Mouse (Mus musculus): ENCODE measurements around the gene Bptf. TPM values are rescaled to one million over a fixed set of nuclear protein-coding genes. Genes with fewer than 3 reads are reported as not detected.
"Not testable (repeated sequence)": the region's sequence is repeated elsewhere in the genome, so short reads cannot be mapped to it uniquely, and the experiment has no call there.

Bptf gene
- polyA plus RNA-seq (2012; rRNA removed) = 16.7 and 22.4 TPM in 2 replicates

DNA sequence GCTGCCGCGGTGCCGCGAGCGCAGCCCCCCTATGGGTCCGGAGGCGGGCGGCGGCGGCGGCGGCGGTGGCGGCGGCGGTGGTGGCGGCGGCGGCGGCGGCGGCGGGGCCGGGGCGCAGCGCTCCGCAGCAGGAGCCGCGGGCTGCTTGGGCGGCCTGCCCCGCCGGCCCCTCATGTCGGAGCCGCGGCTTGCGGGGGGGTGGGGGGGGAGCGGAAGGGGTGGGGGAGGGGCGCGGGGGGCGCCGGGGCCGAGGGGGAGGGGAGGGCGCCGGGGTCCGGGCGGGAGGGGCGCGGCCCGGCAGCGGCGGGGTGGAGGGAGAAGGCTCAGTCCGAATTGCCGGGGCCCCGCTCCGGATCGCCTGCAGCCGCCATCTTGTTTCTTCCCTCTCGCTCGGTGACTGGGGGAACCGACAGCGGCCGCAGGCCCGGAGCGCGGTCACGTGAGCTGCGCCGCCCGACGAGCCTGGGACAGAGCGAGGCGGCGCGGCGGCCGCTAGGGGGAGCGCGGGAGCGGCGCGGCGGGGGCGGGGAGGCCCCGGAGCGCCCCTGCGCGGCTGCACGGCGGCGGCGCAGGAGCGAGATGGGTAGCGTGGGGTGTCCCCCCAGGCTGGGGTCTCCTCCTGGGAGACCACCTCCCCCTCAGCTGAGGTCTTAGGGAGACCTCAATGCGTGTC is at the start of gene Bptf:
Bptf (minus strand) TSS at position 379 of the 673 bp plus-strand sequence.
- no peak for DNase-seq (ENCODE audit: low read depth)

- DNase-seq (ENCODE audit: low read depth) = no peak
Measured at GRCm38 (mm10) chr11:107161215-107161614, 29.3 kb upstream of the Bptf start.

GRCm38 (mm10) chr11:107159034-107159433 is 27.1 kb upstream of the Bptf start:
- no peak for DNase-seq (ENCODE audit: low read depth)

DNA sequence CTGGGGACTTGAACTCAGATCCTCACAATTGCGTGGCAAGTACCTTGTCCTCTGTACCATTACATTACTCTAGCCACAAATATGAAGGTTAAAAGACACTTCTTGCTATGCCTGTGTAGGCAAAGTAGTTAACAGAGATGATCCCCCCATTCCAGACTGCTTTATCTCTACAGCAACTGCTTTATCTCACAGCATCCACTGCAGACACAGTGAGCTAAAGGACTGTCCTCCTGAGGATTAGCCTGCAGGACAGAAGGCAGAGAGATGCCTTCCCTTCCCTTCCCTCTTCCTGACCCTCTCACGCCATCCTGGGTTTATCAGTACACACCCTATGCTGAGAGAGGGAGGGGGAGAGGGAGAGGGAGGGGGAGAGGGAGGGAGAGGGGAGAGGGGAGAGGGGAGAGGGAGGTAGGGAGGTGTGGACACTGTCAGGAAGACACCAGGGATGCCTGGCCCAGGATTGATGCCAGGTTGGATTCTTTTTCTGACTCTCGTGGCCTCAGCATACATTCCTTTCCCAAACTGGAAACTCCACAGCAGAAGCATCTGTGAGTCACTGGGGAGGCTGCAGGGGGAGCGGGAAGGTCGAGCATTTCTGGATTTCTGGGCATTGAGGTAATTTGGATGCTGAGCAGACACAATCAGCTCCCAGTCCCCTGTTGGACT is 25.2 kb upstream of the Bptf start:
- DNase-seq (ENCODE audit: low read depth) = no peak

DNA sequence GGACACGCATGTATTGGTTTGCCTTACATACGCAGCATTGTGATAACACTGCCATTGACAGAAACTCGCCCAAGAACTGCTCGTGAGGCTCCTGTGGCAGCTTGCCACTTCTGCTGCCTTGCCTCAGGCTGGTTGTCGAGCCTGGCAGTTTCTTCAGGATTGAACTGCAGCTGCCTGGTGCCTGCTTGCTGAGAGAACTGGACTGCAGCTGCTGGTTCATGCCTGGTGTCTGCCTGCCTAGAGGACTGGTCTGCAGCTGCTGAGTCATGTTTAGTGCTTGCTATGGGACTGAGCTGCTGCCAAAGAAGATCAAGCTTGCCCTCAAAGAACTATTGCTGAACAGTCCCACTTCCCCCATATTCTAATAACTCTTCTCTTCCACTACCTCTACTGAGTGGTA is 23.4 kb upstream of the Bptf start:
- no peak for DNase-seq (ENCODE audit: low read depth)

DNA sequence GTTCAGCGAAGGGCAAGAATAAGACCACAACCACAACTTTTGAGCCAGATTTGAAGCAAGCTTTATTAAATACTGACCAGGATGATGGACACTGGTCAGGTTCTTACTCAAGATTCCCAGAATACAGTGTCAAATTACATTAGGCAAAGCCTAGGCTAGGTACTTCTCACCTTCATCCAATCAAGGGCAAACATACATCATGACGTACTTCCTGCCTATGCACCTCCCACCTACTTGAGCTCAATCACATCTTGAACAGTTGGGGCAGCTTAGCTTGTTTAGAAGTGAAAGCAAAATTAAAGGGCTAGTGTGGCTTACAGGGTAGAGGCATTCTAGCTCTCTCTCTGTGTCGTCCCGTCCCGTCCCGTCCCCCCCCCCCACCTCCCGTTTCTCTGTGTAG is 22.5 kb upstream of the Bptf start:
- no peak for DNase-seq (ENCODE audit: low read depth)

DNA sequence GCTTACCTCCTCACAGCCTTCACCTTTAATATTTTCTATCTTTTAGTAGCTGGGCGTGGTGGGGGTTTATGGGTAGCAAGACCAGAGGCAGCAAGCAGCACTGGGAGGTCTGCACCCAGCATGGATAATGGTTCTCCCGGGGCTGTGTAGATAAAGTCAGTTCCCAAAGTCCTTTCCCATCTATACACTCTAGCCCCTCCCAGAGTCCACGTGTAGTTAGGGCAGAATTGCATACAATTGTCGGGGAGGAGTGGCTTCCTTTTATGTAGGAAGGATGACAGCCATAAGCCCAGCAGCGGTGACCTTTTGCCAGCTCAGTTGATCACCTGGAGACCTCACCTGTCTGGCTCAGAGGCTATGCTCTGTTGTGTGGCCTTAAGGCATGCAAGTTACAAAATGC is 21.7 kb upstream of the Bptf start:
- no peak for DNase-seq (ENCODE audit: low read depth)

- DNase-seq (ENCODE audit: low read depth) = no peak
Measured at GRCm38 (mm10) chr11:107151809-107152208, 19.9 kb upstream of the Bptf start.

DNA sequence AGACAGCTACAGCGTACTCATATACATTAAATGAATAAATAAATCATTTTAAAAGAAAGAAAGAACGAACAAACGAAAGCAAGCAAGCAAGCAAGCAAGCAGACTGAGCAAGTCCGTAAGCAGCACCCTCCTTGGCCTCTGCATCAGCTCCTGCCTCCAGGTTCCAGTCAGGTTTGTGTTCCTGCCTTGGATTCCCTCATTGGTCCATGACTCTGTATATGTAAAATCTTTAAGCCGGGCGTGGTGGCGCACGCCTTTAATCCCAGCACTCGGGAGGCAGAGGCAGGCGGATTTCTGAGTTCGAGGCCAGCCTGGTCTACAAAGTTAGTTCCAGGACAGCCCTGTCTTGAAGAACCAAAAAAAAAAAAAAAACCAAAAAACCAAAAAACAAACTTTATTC is 12.0 kb upstream of the Bptf start:
- not testable (repeated sequence) for DNase-seq (ENCODE audit: low read depth)

GRCm38 (mm10) chr11:107142382-107142781 is 10.5 kb upstream of the Bptf start:
- no peak for DNase-seq (ENCODE audit: low read depth)

GRCm38 (mm10) chr11:107140756-107141155 is 8.8 kb upstream of the Bptf start:
- DNase-seq (ENCODE audit: low read depth) = no peak

DNA sequence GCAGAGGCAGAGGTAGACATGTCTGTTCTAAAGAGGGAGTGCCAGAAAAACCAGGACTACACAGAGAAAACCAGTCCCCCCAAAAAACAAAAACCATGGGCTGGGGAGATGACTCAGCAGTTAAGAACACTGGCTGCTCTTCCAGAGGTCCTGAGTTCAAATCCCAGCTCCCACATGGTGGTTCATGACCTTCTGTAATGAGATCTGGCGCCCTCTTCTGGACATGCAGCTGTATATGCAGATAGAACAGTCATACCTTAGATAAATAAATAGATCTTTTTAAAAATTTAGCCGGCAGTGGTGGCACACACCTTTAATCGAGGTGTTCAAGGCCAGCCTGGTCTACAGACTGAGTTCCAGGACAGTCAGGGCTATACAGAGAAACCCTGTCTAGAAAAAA is 6.7 kb upstream of the Bptf start:
- DNase-seq (ENCODE audit: low read depth) = no peak

DNA sequence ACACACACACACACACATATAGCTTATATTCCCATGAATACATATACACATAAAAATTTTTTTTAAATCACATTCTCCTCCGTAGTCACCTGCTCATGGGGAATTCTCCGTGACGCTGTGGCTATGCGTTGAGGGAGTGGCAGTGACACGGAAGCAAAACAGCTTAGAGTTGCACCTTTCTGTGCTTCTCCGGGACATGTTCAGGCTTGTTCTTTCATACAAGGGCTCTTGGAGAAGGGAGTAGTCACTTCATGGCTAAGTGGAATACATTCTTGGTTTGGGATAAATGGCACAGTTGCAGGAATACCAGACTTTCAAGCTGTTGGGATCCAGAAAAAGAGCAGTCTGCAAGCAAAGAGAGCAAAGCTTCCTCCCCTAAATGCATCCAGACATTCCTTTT is 5.7 kb upstream of the Bptf start:
- DNase-seq (ENCODE audit: low read depth) = no peak

- DNase-seq (ENCODE audit: low read depth) = not testable (repeated sequence)
Measured at GRCm38 (mm10) chr11:107136458-107136857, 4.5 kb upstream of the Bptf start.

DNA sequence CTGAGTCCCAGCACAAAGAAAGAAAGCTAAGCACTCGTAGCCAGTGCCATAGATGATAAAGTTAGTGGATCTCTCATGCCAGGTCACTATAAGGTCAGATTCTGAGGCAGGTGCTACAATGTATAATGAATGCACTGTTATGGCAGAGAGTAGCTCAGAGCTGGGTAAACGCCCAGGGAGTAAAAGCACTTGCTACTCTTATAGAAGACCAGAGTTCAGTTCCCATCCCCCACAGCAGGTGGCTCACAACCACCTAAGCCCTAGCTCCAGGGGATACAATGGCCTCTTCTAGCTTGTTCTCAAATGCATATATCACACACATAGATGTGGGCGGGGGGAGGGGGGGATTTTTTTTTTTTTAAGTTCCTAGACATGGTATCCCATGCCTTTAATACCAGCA is 3.8 kb upstream of the Bptf start:
- no peak for DNase-seq (ENCODE audit: low read depth)

DNA sequence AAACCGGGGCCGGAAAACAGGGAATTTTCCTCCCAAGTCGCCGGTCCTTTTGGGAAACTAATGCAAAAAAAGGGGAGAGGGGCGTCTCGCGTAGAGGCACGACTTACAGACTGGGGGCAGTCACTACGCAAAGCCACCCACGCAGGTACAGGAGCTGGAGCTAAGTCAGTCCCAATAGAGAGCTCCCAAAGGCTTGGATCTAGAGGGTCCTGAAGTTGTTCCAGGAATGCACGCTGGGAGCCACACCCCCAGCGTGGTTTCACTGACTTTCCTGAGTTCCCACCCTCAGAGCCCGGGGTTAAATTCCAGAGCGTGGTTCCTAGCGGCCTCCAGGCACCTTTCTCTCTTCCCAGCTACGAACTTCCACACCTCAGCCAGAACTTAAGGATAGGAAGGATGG is 499 bp upstream of the Bptf start:
- DNase-seq (ENCODE audit: low read depth) = no peak

DNA sequence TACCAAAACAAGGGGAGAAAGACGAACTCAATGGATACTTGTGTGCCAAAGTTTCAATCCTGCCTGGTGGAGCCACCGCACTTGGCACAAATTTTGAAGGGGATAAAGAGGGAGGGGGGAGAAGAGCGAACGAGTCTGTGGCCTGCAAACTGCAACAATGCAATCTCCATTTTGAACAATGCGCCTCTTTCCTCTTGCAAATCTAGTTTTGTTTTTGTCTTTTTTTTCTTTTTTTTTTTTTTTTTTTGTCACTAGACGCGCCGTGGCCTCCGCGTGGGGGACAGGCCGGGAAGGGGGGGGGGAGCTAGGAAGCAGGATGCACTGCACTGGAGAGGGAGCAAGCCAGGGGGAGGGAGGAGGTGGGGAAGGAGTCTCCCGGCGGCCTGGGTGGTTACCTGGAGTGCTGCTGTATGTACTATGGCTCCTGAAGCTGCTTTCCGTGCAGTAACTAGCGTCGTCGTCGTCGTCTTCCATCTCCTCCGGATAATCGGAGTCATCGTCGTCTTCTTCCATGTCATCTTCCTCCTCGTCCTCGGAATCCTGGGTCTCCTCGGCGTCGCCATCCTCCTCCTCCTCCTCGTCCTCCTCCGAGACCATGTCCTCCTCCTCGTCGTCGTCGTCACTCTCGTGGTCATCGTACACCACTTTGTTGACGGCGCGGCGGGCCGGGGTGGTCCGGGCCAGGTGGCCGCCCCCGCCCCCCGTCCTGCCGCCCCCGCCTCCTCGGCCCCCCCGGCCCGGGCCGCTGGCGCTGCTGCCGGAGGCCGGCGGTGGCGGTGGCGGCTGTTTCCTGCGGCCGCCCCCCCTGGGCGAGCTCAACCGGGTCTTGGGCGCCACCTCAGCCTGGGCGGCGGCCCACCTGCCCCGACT is 813 bp downstream of the Bptf start:
- no peak for DNase-seq (ENCODE audit: low read depth)

DNA sequence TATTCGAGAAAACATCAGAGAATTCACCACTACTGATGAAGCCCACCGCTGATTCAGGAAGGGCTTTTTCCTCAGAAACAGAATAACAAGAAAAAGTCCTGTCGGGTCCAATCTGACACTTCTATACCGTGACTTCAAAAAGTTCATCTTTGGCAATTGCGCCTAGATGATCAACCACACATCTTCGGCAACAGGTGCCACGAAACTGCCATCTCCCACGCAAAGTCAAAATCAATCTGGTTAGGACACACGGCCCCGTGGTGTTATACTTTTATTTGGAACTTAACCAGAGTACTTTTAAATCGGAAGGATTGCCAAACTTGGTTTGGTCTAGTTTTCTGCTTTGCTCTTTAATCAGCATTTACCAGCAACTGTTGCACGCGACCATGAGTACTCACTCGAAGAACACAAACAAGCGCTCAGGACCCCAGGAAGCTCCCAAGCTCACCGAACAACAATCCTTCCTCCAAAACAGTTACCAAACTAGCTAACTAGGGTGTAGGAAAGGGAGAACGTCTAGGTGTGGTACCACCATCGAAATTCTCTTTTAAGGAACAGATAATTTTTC is 1.6 kb downstream of the Bptf start:
- no peak for DNase-seq (ENCODE audit: low read depth)

DNA sequence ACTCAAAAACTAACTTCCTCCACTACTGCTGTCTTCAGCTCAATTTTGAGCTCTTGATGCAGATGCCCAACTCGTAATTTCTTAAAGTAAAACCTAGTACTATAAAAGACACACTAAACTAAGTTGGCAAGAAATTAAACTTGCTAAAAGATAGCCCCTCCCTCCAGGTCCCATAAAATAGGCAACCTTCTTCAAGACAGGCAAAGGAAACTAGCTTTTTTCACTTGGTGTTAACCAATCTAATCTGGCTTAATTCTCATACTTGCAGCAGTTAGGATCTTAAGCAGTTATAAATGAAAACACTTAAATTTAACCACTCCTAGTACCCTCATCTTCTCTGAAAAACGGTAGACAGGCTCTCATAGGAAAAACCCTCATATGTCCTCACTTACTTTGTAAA is 2.3 kb downstream of the Bptf start:
- DNase-seq (ENCODE audit: low read depth) = no peak

DNA sequence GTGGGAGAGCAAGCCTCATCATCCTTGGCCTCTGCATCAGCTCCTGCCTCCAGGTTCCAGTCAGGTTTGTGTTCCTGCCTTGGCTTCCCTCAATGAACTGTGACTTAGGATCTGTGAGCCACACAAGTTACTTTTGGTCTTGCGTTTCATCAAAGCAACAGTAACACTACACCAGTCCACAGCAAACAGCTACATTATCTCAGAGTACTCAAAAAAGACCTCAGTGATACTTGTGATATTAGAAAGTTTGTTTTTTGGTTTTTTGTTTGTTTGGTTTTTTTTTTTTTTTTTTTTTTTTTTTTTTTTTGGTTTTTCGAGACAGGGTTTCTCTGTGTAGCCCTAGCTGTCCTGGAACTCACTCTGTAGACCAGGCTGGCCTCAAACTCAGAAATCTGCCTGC is 5.2 kb downstream of the Bptf start:
- DNase-seq (ENCODE audit: low read depth) = not testable (repeated sequence)

GRCm38 (mm10) chr11:107125011-107125410 is 6.9 kb downstream of the Bptf start:
- DNase-seq (ENCODE audit: low read depth) = no peak

DNA sequence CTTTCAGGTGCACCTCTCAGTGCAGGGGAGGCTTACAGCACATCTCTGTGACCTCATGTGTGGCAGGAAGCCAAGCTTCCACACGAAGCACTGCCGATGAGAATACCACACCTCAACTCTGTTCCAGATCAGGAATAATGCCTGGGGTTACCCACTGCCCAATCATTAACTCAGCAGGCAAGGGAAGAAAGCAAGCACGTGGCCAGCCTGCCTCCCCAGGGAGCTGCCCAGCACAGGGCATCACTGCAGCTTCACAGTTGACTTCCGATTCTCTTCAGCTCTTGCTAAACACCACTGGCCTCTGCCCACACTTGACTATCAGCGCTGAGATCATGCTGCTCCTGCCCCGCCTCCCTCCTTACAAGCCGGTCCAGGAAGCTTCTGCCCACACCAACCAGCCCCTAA is 7.6 kb downstream of the Bptf start:
- no peak for DNase-seq (ENCODE audit: low read depth)
